Mouse (Mus musculus): ENCODE measurements around the gene Kdelc2.

- TF ChIP-seq CTCF (IDR thresholded peaks at IDR 0.05; ENCODE audit: extremely low read depth, insufficient read depth, insufficient read length, insufficient replicate concordance) (no peak), POLR2A (IDR thresholded peaks at IDR 0.05; ENCODE audit: low read depth, low read length) (no peak)
These were observed 6.3 kb downstream of the Kdelc2 start for GRCm38 (mm10) chr9:53390136-53390535.

Measured in spleen, adult 2 months (tissue).